Mouse (Mus musculus) activated CD4-positive, CD25-positive, alpha-beta regulatory T cell (primary cell): Measurements from ENCODE around the gene Defb29. TPM values are rescaled to one million over a fixed set of nuclear protein-coding genes. Genes with fewer than 3 reads are reported as not detected.

Source experiments
- polyA plus RNA-seq, 2 experiments: library from polyadenylated mRNA; unstranded; fragments of 100-300 nt; shearing (Covaris generic); gene quantifications; one replicate each; pipeline ENCODE4 v1.2.1; 2017

Defb29 gene
- polyA plus RNA-seq: not detected

DNA sequence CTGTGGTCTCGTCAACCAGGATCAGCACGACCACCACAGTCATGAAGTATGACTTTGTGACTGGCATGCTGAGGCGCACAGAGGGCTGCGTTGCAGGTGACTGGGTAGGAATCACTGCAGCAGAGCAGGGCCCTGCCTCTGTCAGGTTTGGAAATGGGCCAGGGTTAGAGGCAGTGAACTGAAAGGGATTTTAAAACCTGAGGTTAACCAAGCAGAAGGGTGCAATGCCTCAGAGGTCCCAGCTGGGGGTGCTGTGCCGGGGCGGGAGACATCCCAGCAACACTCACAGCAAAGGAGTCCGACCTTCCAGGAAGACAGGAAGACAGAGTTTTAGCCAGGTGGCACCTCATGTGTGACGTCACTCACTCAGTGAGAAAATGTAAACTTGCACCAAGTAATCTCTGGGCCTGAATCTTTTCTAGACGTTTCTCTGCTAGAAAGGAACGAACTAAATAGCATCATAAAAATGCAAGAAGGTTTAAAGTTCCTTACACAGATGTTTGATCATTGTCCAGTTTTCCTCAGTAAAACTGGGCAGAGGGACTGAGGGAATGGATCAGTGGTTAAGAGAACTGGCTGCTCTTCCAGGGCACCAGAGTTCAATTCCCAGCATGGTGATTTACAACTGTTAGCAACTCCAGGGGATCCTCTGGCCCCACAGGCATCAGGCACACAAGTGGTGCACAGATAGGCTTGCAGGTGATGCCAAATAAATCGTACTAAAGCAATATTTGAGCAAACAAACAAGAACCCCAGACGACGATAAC, at the start of gene Defb29:
TSS of gene Defb29 (minus strand) at position 155 of the 767 bp plus-strand sequence.

DNA sequence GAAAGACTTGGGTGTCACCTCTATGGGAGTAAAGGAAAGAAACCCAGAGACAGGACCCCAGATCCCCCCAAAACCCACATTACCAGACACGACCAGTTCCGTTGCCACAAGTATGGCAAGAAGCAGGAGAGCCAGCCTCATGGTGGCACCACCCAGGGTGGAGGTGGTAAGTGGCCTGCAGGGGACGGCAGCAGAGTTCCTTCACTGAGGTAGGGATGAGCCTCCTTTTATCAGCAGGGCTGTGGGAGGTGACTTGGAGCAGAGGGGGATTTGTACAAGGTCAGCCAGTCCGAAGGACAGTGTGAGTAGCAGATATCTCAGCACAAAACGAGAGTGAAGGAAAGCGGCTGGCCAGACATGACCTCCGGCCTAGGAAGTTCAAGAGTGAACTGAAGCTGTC, 40.2 kb upstream of the Defb29 start, which contains the start of gene Defb19:
TSS of gene Defb19 (minus strand) at position 206 of the 400 bp plus-strand sequence.

DNA sequence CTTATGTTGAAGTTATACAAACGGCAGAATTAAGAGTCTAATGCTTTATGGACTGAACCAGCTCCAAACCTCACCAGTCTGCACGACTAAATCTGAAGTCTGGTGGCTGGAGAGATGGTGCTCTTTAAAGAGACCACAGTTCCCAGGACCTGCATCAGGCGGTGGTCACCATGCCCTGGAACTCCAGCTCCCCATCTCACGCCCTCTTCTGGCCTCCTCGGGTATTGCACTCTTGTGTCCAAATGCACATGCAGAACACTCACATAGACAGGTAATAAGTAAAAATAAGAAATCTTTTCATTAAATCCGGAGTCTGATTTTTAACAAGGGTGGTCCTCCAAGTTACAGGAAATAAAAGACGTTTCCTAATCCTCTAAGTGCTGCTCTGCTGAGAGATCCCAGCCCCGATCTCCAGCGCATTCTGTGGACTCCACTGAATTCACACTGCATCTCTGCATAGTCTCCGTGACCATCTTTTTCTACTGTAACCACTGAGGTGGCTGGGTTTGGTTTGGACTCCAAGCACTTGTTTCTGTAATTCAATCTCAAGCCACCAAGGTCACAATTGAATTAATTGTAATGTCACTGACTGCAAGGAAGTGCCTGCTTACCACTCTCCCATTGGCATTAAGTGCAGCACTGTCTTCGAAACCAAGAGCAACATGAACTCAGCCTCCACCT, 32.4 kb upstream of the Defb29 start, which contains the start of gene Defb21:
TSS of gene Defb21 (plus strand) at position 631 of the 681 bp plus-strand sequence.

DNA sequence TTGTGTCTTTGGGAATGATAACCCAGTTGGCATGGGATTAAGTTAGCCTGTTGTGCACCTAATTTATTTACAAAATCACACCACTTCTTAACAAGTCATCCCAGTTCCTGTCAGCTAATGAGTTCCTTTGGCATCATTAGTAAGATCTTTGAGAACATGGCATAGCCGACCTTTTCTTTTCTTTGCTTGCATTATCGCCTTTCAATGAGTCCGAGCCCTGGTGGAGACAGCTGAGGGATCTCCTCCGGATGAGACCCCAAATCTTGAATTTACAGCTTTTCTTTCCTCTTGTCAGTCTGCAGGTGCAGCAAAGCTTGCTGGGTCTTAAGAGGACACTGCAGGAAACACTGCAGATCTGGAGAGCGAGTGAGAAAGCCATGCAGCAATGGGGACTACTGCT, 29.1 kb upstream of the Defb29 start, which contains the start of gene Gm17416:
TSS of gene Gm17416 (plus strand) at position 301 of the 400 bp plus-strand sequence.

DNA sequence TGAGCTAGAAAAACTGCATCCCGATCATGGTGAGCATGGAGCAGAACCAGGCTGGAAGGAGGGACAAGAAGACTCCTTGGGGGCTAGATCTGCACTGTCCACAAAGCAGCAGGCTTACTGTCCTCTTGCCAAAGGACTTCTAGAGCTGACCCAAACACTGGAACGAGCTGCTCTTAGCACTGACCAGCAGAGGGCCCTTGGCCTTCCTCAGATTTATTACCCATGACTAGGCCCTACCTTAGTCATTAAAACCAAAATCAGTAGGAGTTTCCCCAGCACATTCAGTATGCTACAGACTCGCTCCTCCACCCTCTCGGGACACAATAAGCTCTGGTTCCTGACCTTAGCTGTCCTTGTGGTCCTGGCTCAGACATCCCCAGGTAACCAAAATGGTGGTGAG, 21.9 kb downstream of the Defb29 start, which contains the start of gene Defb28:
TSS of gene Defb28 (plus strand) at position 275 of the 400 bp plus-strand sequence.

DNA sequence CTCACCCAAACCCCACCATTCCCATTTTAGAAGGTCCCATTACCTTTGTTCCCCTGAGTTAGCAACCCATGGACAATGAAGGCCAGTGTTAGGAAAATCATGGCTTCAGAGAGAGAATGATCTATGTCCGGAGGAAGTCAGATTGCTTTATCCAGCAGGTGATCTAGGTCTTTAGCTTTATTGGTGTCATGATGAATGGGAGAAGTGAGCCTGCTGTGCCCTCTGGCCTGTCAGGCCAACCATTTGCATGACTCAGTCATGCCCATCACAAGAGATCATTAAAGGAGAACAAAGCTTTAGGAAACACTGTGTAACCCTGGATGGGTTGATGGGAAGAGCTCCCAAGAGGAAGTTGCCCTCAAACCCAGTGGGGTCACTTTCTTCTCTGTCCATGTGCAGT, 28.3 kb downstream of the Defb29 start, which contains the start of gene Defb26:
TSS of gene Defb26 (minus strand) at position 101 of the 400 bp plus-strand sequence.

DNA sequence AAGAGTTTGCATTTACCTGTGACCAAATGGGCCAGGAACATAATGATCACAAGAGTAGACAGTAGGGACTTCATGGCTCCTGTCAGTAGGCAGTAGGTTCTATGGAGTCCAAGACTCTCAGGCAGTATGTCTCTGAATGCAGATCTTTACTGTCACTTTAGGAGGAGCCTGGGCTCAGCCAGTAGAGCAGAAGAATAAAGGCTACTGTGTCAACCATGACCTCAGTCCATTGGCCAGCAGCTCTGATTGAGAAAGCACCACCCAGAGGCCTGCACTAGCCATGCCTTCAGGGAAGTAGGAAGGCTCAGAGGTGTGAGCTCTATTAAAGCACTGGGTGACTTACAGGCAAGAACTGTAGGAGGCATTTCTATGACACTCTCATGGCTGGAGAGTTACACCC, 49.9 kb downstream of the Defb29 start, which contains the start of gene Defb22:
TSS of gene Defb22 (minus strand) at position 101 of the 400 bp plus-strand sequence.

Other genes starting within 250 kb of the Defb29 start
- 10 to 100 TPM; 43.8 to 62.6 TPM for gene Tbc1d20, start 246.3 kb downstream of the Defb29 start, polyA plus RNA-seq
- 100 to 1,000 TPM; 263 to 272 TPM for gene Rbck1, start 207.4 kb downstream of the Defb29 start, polyA plus RNA-seq
- 1 to 10 TPM; 7.0 TPM for gene Trib3, start 196.1 kb downstream of the Defb29 start, polyA plus RNA-seq
- gene Nrsn2, start 163.5 kb downstream of the Defb29 start, polyA plus RNA-seq: not detected
- 1 to 10 TPM in 1 of 2 experiments, under 1 TPM in 1; 0.32 to 1.6 TPM for gene Sox12, start 142.0 kb downstream of the Defb29 start, polyA plus RNA-seq
- 1 to 10 TPM; 2.8 TPM for gene Zcchc3, start 125.1 kb downstream of the Defb29 start, polyA plus RNA-seq
- under 1 TPM in 1 of 2 experiments, not detected in 1; 0.21 TPM for gene 6820408C15Rik, start 124.5 kb downstream of the Defb29 start, polyA plus RNA-seq
- not detected for gene Defb23, start 75.5 kb downstream of the Defb29 start, polyA plus RNA-seq
- not detected for gene Defb20, start 63.0 kb downstream of the Defb29 start, polyA plus RNA-seq
- not detected for gene Defb22, start 50.0 kb downstream of the Defb29 start, polyA plus RNA-seq
- gene Defb26, start 28.4 kb downstream of the Defb29 start, polyA plus RNA-seq: not detected
- gene Defb28, start 21.8 kb downstream of the Defb29 start, polyA plus RNA-seq: not detected
- gene Gm17416, start 29.2 kb upstream of the Defb29 start, polyA plus RNA-seq: not detected
- not detected for gene Defb21, start 32.6 kb upstream of the Defb29 start, polyA plus RNA-seq
- gene Defb19, start 40.2 kb upstream of the Defb29 start, polyA plus RNA-seq: not detected
- gene Defb45, start 59.3 kb upstream of the Defb29 start, polyA plus RNA-seq: not detected
- not detected for gene Defb36, start 64.2 kb upstream of the Defb29 start, polyA plus RNA-seq
- not detected for gene Defb25, start 83.0 kb upstream of the Defb29 start, polyA plus RNA-seq
- gene Rem1, start 86.9 kb upstream of the Defb29 start, polyA plus RNA-seq: not detected
- 100 to 1,000 TPM; 190 to 281 TPM for gene H13, start 129.4 kb upstream of the Defb29 start, polyA plus RNA-seq
- 1 to 10 TPM; 3.7 to 5.9 TPM for gene Mcts2, start 146.9 kb upstream of the Defb29 start, polyA plus RNA-seq
- 1 to 10 TPM in 1 of 2 experiments, not detected in 1; 1.3 TPM for gene Id1, start 196.2 kb upstream of the Defb29 start, polyA plus RNA-seq
- gene Cox4i2, start 214.1 kb upstream of the Defb29 start, polyA plus RNA-seq: under 1 TPM in 1 of 2 experiments, not detected in 1; 0.97 TPM